Mouse (Mus musculus) neural tube, embryonic 12.5 days (tissue): ENCODE data around the gene Ccl7. TPM values are rescaled to one million over a fixed set of nuclear protein-coding genes. Genes with fewer than 3 reads are reported as not detected.

Experiments
- ATAC-seq: fragments of 200-750 bp; cut with Nextera tagmentation; 2 replicates; pipeline ENCODE4 v1.8.0; 2017; ENCODE audit warnings: low read depth, mild to moderate bottlenecking, moderate TSS enrichment, moderate library complexity; ENCODE audit not compliant: low FRiP score
- H3K27ac ChIP-seq: fragments of 300-500 bp; sonication (generic); 2 replicates; pipeline ENCODE4 v1.5.1; 2016
- H3K27me3 ChIP-seq: fragments of 300-500 bp; sonication (generic); replicated peaks from 2 replicates; pipeline ENCODE4 v1.6.1; 2016; ENCODE audit warnings: mild to moderate bottlenecking
- H3K36me3 ChIP-seq: fragments of 300-500 bp; sonication (generic); 2 replicates; pipeline ENCODE4 v1.6.1; 2016; ENCODE audit warnings: mild to moderate bottlenecking
- H3K4me1 ChIP-seq: fragments of 300-500 bp; sonication (generic); 2 replicates; pipeline ENCODE4 v1.6.1; 2016
- H3K4me2 ChIP-seq: fragments of 300-500 bp; sonication (generic); replicated peaks from 2 replicates; pipeline ENCODE4 v1.6.1; 2016; ENCODE audit warnings: mild to moderate bottlenecking
- H3K4me3 ChIP-seq: fragments of 300-500 bp; sonication (generic); 2 replicates; pipeline ENCODE4 v1.5.1; 2016
- H3K9ac ChIP-seq: fragments of 300-500 bp; sonication (generic); 2 replicates; pipeline ENCODE4 v1.6.1; 2016; ENCODE audit warnings: mild to moderate bottlenecking
- H3K9me3 ChIP-seq: fragments of 300-500 bp; sonication (generic); 2 replicates; pipeline ENCODE4 v1.6.1; 2016; ENCODE audit warnings: mild to moderate bottlenecking
- WGBS: fragments of 180-500 bp; shearing (Covaris S2); methylation state at CpG from one replicate; pipeline ENCODE4 v1.1.7; 2016; 5-methylcytosine and 5-hydroxymethylcytosine counted together
- polyA plus RNA-seq: library from polyadenylated mRNA; unstranded; fragments of >200 nt; fragmentation: Nextera tagmentation; extraction: Ambion mirVana; gene quantifications from 2 replicates; pipeline ENCODE4 v1.2.1, GENCODE M21; 2016

Gene Ccl7
- polyA plus RNA-seq, 1 experiment from 2014 or later: 1.7 TPM

DNA sequence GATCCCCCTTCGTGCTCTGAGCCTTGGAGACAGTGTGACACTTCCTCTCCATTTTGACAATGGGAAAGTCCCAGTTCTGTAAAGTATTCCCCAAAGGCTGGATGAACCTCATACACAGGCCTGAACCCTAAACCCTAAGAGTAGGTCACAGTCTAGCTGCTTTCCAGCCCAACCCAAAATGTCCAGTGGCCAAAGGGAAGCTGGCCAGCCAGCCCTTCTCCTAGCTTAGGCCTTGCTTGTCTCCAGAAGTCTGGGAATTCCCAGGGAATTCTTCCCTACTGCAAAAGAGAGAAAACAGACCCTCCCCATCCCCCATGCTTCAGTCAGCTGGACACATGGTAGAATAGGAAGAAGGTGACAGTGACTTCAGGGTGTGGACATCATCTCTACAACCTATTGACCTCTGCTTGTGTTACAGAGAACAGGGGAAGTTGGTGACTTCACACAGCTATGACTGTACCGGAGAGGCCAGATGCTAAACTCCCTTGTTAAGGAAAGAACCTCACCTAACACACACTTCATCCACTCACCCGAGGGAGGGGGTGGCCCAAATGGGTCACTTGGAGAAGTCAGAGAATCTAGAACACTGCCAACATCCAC, 29.2 kb upstream of the Ccl7 start:
- no peak overlapping the region for H3K4me3 ChIP-seq
- no peak overlapping the region for H3K27ac ChIP-seq
- H3K36me3 ChIP-seq: no peaks in the 10 kb centered on the region
- no peaks in the 10 kb centered on the region for H3K9me3 ChIP-seq
- ATAC-seq: no peak
- no peaks in the 10 kb centered on the region for H3K27me3 ChIP-seq
- H3K9ac ChIP-seq: no peak overlapping the region
- 76% methylated on average over 3 of the region's 3 CpGs for WGBS
- no peaks in the 10 kb centered on the region for H3K4me1 ChIP-seq
- no peak overlapping the region for H3K4me2 ChIP-seq

DNA sequence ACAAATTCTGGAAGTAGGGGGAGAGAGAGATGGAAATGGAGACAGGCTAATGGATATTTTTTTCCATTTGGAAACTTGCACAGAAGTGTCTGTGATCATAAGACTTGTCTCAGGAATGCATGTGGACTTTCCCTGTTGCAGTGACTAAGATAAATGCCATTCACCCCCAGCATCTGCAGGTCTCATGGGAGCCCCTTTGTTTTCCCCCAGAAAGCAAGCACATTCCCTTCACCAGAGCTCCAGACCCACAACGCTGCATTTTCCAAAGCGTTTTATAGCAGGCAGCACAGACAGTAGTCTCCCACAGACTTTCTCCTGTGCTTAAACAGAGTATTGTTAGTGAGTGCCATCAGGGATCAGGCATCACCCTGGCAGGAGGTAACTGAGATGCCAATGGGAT, 26.1 kb upstream of the Ccl7 start:
- ATAC-seq: no peak
- no peak overlapping the region for H3K9ac ChIP-seq
- H3K27me3 ChIP-seq: no peaks in the 10 kb centered on the region
- H3K4me2 ChIP-seq: no peak overlapping the region
- H3K4me3 ChIP-seq: no peak overlapping the region
- no peaks in the 10 kb centered on the region for H3K9me3 ChIP-seq
- WGBS: 9% methylated on average over 2 of the region's 2 CpGs
- H3K27ac ChIP-seq: no peak overlapping the region
- H3K36me3 ChIP-seq: no peaks in the 10 kb centered on the region
- no peaks in the 10 kb centered on the region for H3K4me1 ChIP-seq

- H3K4me1 ChIP-seq: no peaks in the 10 kb centered on the region
- H3K9ac ChIP-seq: no peak overlapping the region
- no peak for ATAC-seq
- no peak overlapping the region for H3K4me2 ChIP-seq
- H3K27ac ChIP-seq: no peak overlapping the region
- no peaks in the 10 kb centered on the region for H3K27me3 ChIP-seq
- H3K9me3 ChIP-seq: no peaks in the 10 kb centered on the region
- H3K4me3 ChIP-seq: no peak overlapping the region
- no peaks in the 10 kb centered on the region for H3K36me3 ChIP-seq
Observed at GRCm38 (mm10) chr11:82019793-82020192, 25.7 kb upstream of the Ccl7 start.

DNA sequence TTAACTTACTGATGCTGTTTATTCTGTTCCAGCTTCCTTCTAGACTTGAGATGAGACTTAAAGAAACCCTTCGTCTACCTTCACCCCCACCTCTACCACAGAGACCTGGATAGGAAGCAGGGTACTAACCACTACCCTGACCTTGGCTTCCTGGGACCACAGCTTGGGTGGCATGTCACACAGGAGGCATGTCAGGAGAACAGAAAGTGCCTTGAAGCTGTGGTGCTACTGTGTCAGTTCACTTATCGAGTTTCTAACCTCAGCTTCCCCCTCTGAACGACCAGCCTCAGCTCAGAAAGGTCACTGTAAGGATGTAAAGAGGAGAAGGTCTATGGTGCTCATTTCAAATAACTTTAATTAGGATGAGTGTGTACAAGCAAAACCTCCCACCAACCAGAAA, 24.1 kb upstream of the Ccl7 start:
- WGBS: 80% methylated on average over 3 of the region's 3 CpGs
- ATAC-seq: no peak
- H3K4me1 ChIP-seq: no peaks in the 10 kb centered on the region
- H3K9me3 ChIP-seq: no peaks in the 10 kb centered on the region
- no peak overlapping the region for H3K27ac ChIP-seq
- no peak overlapping the region for H3K4me2 ChIP-seq
- no peak overlapping the region for H3K9ac ChIP-seq
- H3K27me3 ChIP-seq: no peaks in the 10 kb centered on the region
- no peaks in the 10 kb centered on the region for H3K36me3 ChIP-seq
- H3K4me3 ChIP-seq: no peak overlapping the region

DNA sequence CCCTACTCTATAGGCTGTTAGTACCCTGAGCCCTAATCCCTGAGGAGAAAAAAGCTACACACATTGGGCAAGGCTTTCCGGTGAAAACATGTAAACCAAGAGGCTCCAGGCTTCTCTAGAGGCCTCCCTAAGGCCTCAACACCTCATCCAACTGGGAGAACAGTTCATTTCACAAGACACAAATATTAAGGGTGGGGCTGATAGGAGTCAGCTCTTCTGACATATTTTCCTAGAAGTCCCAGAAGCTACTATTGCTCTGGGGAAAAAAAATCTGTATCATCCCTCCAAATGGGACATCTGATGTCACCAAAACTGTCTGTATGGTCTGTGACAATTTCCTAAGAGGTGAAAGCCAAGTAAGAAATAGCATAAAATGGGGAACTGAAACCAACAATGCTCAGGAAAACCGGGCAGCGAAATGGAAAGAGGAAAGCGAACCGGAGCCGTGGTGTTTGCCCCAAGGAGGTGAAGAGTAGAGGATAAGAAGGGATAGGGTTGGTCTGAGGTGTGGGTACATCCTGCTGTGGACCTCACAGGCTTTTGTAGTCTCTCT, 22.9 kb upstream of the Ccl7 start:
- 89% methylated on average over 6 of the region's 6 CpGs for WGBS
- Histone ChIP-seq H3K36me3 (no peaks in the 10 kb centered on the region), H3K4me3 (no peak overlapping the region), H3K9me3 (no peaks in the 10 kb centered on the region), H3K9ac (no peak overlapping the region), H3K27me3 (no peaks in the 10 kb centered on the region), H3K27ac (no peak overlapping the region), H3K4me2 (no peak overlapping the region), H3K4me1 (no peaks in the 10 kb centered on the region)
- ATAC-seq: no peak

GRCm38 (mm10) chr11:82023769-82024168, 21.7 kb upstream of the Ccl7 start:
- no peak overlapping the region for H3K27ac ChIP-seq
- H3K27me3 ChIP-seq: no peaks in the 10 kb centered on the region
- H3K4me3 ChIP-seq: no peak overlapping the region
- WGBS: 84% methylated on average over 4 of the region's 4 CpGs
- H3K9ac ChIP-seq: no peak overlapping the region
- ATAC-seq: no peak
- no peak overlapping the region for H3K4me2 ChIP-seq
- no peaks in the 10 kb centered on the region for H3K9me3 ChIP-seq
- no peaks in the 10 kb centered on the region for H3K36me3 ChIP-seq
- H3K4me1 ChIP-seq: no peaks in the 10 kb centered on the region

GRCm38 (mm10) chr11:82030171-82030570, 15.3 kb upstream of the Ccl7 start:
- no peak for ATAC-seq
- no peak overlapping the region for H3K27ac ChIP-seq
- H3K4me1 ChIP-seq: no peaks in the 10 kb centered on the region
- H3K9me3 ChIP-seq: no peaks in the 10 kb centered on the region
- WGBS: 76% methylated on average over 2 of the region's 2 CpGs
- no peak overlapping the region for H3K9ac ChIP-seq
- no peak overlapping the region for H3K4me2 ChIP-seq
- H3K36me3 ChIP-seq: no peaks in the 10 kb centered on the region
- no peaks in the 10 kb centered on the region for H3K27me3 ChIP-seq
- H3K4me3 ChIP-seq: no peak overlapping the region

DNA sequence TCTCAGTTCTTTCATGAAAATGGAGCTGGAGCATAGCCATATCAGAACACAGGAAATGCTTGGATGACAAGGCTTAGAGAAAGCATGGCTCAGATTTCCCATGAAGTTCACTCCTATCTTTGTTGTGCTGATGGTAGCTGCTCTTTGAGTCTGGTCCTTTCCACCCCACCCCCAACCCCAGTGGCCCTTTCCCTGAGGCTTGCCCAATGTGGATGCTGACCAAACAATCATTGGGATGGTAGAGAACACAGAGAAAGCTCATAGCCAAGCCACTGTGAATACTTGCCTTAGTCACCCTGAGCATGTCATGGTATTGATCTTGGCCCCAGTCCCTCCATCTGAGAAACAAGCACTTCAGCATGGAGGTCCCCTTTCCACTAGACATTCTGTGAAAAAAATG, 13.4 kb upstream of the Ccl7 start:
- Histone ChIP-seq H3K4me3 (no peak overlapping the region), H3K4me1 (no peaks in the 10 kb centered on the region), H3K27me3 (no peaks in the 10 kb centered on the region), H3K9me3 (no peaks in the 10 kb centered on the region), H3K9ac (no peak overlapping the region), H3K36me3 (no peaks in the 10 kb centered on the region), H3K4me2 (no peak overlapping the region), H3K27ac (no peak overlapping the region)
- no peak for ATAC-seq

DNA sequence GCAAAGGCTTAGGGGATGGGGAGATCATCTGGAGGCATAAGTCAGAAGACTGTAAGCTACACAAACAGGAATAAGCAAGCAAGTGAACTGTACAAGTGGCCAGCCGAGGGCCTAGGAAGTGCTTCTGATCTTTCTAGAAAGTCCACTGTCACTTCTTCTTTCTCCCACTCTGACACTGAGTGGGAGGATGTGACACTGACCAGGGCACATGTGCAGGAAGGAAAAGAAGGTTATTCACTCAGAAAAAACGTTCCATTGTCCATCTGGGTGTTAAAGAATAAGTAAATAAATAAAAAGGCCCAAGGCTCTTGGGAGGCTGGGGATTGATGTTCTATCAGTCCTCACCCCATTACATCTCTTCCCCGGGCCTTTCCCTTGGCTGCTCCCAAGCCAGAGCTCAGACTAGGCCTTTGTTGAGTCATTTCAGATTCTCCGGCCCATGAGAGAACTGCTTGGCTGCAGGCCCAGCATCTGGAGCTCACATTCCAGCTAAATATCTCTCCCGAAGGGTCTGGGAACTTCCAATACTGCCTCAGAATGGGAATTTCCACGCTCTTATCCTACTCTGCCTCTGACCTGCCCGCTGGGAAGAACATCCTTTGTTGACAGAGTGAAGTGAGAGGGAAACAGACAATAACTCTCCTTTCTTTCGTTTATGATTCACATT, 12.7 kb upstream of the Ccl7 start:
- no peaks in the 10 kb centered on the region for H3K27me3 ChIP-seq
- WGBS: 42% methylated on average over 8 of the region's 8 CpGs
- no peak overlapping the region for H3K27ac ChIP-seq
- no peak overlapping the region for H3K9ac ChIP-seq
- no peaks in the 10 kb centered on the region for H3K4me1 ChIP-seq
- no peak overlapping the region for H3K4me2 ChIP-seq
- no peaks in the 10 kb centered on the region for H3K9me3 ChIP-seq
- H3K36me3 ChIP-seq: no peaks in the 10 kb centered on the region
- no peak overlapping the region for H3K4me3 ChIP-seq
- ATAC-seq: no peak

DNA sequence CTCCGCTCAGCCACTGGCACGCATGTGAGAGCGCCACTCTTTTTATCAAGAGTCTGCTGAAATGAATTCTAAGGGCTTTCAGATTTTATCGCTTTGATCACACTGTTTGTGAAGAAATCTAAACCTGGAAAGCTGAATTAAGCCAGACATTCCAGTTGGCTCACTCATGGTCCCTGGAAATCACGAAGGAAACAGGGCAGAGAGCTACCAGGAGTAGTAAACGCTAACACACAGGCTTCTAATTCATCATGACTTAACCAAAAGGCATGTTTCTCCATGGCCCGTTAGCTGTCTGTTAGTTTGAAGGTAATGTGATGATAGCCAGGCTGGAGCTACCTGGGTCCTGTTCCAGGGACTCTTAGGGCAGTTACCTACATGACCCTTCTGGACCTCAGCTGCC, 11.1 kb upstream of the Ccl7 start:
- Histone ChIP-seq H3K27me3 (no peaks in the 10 kb centered on the region), H3K9me3 (no peaks in the 10 kb centered on the region), H3K4me2 (no peak overlapping the region), H3K4me3 (no peak overlapping the region), H3K4me1 (no peaks in the 10 kb centered on the region), H3K27ac (no peak overlapping the region), H3K9ac (no peak overlapping the region), H3K36me3 (no peaks in the 10 kb centered on the region)
- 87% methylated on average over 7 of the region's 7 CpGs for WGBS
- no peak for ATAC-seq

DNA sequence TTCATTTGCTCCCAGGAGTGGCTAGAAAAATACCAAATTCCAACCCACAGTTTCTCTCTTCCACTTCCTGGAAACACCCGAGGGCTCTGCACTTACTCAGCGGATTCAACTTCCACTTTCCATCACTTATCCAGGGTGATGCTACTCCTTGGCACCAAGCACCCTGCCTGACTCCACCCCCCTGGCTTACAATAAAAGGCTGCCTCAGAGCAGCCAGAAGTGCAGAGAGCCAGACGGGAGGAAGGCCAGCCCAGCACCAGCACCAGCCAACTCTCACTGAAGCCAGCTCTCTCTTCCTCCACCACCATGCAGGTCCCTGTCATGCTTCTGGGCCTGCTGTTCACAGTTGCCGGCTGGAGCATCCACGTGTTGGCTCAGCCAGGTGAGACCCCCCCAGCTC, 10.2 kb upstream of the Ccl7 start, which contains the start of gene Ccl2:
Gene Ccl2, plus strand, starts transcription at position 216 of the 400 bp plus-strand sequence.
- no peak within 1 kb of the TSS for H3K4me2 ChIP-seq
- no peaks in the 10 kb centered on the region for H3K4me1 ChIP-seq
- H3K9me3 ChIP-seq: no peaks in the 10 kb centered on the region
- no peak within 1 kb of the TSS for H3K4me3 ChIP-seq
- WGBS: 43% methylated on average over 5 of the region's 5 CpGs
- H3K9ac ChIP-seq: no peak within 1 kb of the TSS
- H3K27me3 ChIP-seq: no peaks in the 10 kb centered on the region
- no peak within 1 kb of the TSS for H3K27ac ChIP-seq
- no peak for ATAC-seq
- H3K36me3 ChIP-seq: no peaks in the 10 kb centered on the region

DNA sequence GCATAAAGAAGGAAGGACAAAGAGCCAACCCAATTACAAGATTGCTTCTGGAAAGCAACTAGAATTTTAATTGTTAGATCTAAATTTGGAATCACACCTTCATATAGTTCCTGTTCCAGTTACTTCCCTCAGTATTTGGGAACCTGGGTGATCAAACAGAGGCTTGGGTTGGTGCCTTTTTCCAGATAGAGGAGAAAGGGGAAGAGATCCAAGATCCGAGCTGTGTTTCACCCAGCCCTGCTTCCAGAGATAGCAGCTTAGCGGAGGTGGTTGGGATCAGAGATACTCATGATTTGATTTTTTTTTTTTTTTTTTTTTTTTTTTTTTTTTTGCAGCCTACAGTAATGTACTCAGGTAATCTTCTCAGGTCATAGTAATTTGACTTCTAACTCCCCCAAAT, 9.7 kb upstream of the Ccl7 start:
- ATAC-seq: no peak
- H3K9ac ChIP-seq: no peak overlapping the region
- H3K36me3 ChIP-seq: no peaks in the 10 kb centered on the region
- no peaks in the 10 kb centered on the region for H3K9me3 ChIP-seq
- no peaks in the 10 kb centered on the region for H3K4me1 ChIP-seq
- 88% methylated on average over 2 of the region's 2 CpGs for WGBS
- no peaks in the 10 kb centered on the region for H3K27me3 ChIP-seq
- no peak overlapping the region for H3K27ac ChIP-seq
- H3K4me2 ChIP-seq: no peak overlapping the region
- H3K4me3 ChIP-seq: no peak overlapping the region

DNA sequence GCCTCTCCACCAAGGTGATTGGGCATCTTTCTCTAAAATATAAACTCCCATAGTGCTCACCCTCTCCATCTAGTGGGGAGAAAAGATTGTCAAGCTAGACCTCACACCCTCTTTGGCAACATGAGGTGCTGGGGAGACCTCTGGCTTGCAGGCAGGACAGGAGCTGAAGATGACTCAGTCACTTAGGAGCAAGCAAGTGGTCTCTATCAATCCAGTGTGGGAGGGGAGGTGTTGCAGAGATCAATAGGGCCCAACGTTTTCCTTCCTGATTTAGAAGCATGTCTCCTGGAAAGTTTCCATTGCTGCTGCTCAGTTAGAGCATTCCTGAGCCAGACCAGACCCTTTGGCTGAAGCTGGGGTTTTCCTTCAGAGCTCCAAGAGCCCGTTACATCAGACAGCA, 7.0 kb upstream of the Ccl7 start, which contains the start of gene Gm17268:
Gene Gm17268, minus strand, starts transcription at position 28 of the 400 bp plus-strand sequence.
- Histone ChIP-seq H3K27me3 (no peaks in the 10 kb centered on the region), H3K4me1 (no peaks in the 10 kb centered on the region)
- WGBS: 61% methylated on average over 2 of the region's 2 CpGs

More for the DNA sequence above, 7.0 kb upstream of the Ccl7 start, which contains the start of gene Gm17268:
- no peaks in the 10 kb centered on the region for H3K9me3 ChIP-seq
- no peak for ATAC-seq
- H3K4me2 ChIP-seq: no peak within 1 kb of the TSS
- H3K36me3 ChIP-seq: no peaks in the 10 kb centered on the region
- H3K4me3 ChIP-seq: no peak within 1 kb of the TSS
- no peak within 1 kb of the TSS for H3K9ac ChIP-seq
- H3K27ac ChIP-seq: no peak within 1 kb of the TSS
